Mouse (Mus musculus): ENCODE measurements around the gene Tcp10c.
"Not testable (repeated sequence)": the region's sequence is repeated elsewhere in the genome, so short reads cannot be mapped to it uniquely, and the experiment has no call there.

Tcp10c gene

DNA sequence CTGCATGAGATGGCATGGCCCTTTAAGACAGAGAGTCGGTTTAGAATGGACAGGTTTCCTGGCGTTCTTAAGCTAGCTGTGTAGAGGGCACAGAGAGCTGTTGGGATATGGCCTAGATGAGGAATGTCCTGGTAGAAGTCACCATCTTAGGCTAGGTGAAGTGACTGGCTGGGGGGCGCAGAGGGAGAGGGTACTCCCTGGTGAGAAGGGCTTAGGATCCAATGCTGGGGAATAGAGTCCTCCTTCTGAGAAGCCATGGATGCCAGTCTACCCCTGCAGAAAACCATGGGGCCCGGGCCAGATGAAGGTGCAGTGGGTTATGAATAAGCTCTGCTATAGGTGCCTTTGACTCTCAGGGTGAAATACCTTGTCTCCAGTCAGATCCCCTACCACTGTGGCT is at the start of gene Tcp10c:
TSS of gene Tcp10c (plus strand) at position 52 of the 400 bp plus-strand sequence.
- in situ Hi-C loops (cut with MboI, MseI): not testable (repeated sequence)

DNA sequence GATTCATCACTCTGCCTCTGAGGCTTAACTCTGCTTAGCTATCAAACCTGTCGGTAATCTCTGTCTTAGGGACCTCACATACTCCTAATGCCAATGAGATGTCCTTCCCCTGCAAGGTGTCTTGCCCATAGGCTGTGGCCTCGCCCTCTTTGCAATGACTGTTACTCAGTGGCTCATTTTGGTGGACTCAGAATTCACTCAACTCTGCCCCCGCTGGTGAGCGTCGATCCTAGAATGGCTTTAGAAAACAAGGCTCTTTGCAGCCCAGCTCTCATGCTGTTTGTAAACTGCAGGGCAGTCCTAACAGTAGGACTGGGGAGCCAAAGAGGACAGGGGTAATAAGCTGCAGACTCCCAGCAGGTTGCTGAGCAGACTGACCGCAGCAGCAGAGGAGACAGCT is 46.5 kb upstream of the Tcp10c start:
- in situ Hi-C loops (cut with MboI, MseI): loop anchor here (5.0 kb wide), 1 partner anchor 244 kb away; no protein-coding TSS in a partner anchor

DNA sequence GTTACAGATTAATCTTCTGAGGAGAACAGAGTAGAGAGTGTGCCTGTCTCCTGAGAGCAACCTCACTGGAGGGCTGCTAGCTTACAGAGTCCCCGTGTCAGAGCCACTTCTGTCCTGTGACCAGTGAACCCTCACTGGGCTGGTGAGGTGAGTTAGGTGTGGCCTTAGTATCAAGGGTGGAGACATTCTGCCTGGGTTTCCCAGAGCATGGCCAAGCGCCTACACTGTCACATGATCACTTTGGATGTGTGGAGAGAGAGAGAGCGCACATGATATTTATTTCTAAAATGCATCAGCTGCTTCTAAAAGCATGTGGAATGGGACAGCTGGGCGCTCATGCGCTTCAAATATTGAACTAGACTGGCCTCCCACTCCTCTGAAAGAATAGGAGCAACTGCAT is 46.0 kb upstream of the Tcp10c start:
- in situ Hi-C loops (cut with MboI, MseI): loop anchor here (5.0 kb wide), 1 partner anchor 244 kb away; no protein-coding TSS in a partner anchor

DNA sequence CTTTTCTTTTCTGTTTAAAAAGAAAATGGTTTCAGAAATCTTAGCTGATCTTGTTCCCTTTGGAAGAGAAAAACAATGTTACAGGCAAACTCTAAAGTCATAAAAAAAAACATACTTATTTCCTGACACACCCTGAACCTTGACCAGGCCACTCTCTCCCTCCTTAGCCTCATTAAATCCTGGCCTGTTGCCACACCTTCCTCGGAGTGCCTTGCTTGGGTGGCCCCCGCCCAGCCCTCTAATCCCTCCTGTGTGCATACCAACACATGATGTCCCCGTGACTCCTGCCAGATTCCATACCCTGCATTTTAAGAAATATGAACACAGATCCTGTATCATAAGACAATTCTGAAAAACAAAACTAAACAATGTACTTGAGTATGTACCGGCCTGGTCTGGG is 45.6 kb upstream of the Tcp10c start:
- in situ Hi-C loops (cut with MboI, MseI): loop anchor here (5.0 kb wide), 1 partner anchor 244 kb away; no protein-coding TSS in a partner anchor

DNA sequence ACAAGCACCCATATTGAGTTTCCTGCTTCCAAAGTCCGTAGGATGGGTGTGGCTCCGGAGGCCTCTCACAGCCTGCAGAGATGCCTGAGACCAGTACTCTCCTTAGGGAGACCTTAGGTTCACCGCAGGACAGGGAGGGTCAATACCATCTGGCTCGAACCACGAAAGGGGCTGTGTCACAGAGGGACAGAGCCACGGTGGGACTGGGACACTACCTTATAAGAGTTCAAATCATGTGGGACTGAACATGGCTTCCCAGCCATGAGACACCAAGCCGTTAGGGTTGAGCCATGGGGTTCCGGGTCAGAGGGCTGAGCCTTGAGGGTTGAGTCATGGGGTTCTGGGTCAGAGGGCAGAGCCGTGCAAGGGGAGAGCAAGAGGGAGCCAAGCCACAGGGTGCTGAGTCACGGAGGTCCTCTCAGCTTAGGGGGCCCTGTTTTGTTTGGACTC is 45.2 kb upstream of the Tcp10c start:
- in situ Hi-C loops (cut with MboI, MseI): loop anchor here (5.0 kb wide), 1 partner anchor 243 kb away; no protein-coding TSS in a partner anchor

DNA sequence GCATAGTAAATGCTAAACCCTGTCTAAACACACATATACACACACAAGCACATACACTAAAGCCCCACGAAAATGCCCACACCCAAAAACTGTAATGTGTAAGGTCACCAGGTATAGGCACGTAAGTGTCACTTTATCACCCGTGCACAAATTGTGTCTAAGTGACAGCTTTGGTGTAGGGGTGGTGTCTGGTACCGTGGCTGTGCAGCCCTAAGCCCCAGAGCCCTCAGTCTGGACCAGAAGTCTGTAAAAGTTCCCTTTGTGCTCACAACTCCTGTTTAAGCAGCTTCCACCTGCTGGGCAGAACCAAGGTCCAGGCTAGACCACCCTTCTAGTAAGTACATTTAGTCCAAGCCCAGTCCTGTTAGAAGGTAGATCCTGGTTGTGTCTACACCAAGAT is 24.4 kb upstream of the Tcp10c start:
- in situ Hi-C loops (cut with MboI, MseI): loop anchor here (5.0 to 10.0 kb wide), 6 partner anchors 57 to 293 kb away; no protein-coding TSS in a partner anchor

DNA sequence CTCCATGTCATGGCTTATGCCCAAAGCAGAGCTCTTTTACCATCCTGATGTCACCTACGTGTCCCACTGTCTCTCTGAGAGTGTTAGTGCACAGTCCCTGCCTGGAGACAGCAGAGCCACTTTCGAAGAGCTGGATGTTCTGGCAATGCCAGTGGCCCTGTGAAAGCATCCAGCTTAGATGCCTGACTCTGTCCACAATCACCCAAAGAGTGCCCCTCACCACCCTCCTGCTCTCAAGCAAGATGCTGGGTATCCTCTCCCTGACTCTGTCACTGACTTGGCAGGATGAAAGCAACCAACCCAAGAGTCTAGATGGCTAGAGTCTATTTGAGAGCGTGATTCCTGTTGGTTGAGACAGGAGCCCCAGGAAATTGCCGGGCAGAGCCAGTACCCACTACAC is 23.2 kb upstream of the Tcp10c start:
- in situ Hi-C loops (cut with MboI, MseI): loop anchor here (5.0 kb wide), 1 partner anchor 294 kb away; no protein-coding TSS in a partner anchor

DNA sequence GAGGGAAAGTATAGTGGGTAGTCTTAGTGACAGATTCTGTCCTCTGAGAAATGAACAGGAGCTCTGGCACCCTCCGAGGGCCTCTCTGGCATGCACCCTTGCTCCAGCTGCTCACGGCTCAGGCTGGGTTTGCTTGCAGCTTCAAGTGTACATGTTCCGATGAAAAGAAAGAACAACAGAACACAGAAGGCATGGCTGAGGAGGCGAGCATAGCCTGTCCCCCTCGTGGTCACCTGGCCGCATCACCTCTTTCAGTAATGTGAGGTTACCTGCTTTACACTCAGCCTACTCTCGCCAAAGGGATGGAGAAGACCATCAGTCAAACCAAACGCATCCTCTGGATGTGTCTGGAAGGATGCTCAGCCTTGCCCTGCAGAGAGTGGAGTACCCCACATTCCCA is 21.9 kb upstream of the Tcp10c start:
- in situ Hi-C loops (cut with MboI, MseI): loop anchor here (5.0 kb wide), 1 partner anchor 295 kb away; no protein-coding TSS in a partner anchor

DNA sequence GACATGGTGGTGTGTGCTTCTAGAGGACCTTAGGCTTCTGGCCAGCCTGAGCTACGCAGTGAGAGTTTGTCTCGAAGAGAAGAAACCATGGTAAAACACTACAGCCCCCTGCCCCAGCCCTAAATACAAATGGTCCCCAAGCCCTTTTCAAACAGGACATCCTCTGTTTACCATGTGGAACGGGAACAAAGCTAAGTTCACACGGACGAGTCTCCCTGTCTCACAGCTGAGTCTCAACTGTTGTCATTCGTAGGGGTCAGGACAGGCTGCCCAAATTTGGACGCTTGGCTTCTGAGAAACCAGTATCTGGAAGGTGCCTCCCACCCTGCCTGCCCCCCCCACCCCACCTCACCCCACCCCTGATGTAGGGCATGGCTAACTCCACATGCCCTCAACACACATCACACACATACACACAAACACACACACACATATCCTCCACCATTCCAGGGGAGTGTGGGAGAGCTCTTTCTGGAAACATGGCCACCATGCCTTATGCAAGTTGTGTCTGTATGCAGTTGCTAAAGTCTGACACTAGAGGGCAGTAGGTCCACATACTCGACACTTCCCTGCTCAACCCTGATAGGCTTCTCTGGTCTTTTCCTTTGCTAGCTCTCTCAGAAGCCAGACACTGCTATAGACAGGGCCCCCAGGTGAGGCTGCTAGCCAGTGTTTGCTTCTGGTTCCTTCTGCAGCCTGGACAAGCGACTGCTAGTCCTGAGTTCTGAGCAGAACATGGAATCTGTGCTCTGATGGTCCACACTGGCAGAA is 17.2 kb upstream of the Tcp10c start:
- in situ Hi-C loops (cut with MboI, MseI): not testable (repeated sequence)

DNA sequence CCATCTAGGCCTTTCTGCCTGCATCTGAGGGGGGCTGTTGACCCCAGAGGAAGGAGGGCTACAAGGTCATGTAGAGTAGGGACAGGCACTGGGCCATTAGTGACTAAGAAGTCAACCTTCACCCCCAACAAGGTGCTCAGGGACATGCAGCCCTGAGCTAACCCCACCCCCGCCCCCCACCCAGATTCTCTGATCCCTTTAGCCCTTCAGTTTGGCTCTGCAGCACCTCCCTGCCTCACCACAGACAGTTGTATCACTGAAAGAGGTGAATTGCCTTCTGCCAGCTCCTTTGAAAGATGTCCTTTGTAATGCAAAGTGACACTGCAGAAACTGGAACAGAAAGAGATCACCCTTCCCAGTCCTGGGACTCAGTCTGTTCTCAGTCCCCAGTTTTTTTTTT is 16.4 kb upstream of the Tcp10c start:
- in situ Hi-C loops (cut with MboI, MseI): not testable (repeated sequence)

DNA sequence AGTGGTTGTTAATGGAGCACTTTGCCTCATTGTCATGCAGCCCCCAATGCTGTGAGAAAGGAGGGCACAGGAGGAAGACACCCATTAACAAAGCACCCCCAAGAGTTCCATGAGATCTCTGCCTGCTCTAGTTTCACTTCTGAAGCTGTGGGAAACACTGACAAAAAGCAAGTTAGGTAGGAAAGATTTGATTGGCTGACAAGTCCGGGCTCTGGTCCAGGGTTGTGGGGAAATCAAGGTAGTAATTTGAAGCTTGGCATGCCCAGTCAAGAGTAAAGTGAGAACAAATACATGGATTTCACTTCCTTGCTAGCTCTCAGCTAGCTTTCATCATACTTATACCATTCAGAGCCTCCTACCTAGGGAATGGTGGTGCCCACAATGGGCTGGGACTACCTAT is 14.3 kb upstream of the Tcp10c start:
- in situ Hi-C loops (cut with MboI, MseI): not testable (repeated sequence)

DNA sequence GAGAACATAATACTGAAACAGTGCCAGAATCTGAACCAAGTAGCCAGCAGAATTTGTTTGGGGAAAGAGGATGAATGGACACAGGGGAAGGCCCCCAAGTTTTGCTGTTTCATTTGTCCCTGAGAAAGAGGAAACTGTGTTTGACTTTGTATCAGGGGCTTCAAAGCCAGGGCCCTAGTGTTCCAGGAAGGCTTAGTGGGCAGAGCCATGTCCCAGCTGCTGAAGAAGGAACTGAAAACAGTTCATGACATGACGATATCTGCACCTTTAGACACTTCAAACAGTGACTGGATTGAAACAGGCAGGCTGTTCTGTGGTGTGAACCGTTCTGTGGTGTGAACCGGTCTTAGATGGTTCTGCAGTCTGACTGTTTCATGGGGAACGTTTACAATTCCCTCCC is 8.4 kb upstream of the Tcp10c start:
- in situ Hi-C loops (cut with MboI, MseI): not testable (repeated sequence)

DNA sequence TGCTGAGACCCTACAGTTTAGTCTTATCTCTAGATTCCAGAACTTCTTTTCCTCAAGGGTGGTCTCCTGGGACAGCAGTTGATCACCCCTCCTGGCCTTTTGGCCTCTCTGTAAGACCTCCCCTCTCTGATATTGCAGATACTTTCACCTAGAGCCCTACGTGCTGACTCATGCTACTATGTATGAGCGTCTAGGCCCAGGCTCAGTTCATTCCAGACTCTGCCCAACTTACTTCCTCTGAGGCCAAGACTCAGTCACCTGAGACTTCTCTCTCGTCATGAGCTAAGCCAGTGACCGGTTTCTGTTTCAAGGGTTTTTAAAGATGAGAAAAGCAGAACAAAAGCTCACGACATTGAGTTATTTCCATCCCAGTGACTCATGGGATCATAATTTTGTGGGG is 4.8 kb upstream of the Tcp10c start:
- in situ Hi-C loops (cut with MboI, MseI): not testable (repeated sequence)

DNA sequence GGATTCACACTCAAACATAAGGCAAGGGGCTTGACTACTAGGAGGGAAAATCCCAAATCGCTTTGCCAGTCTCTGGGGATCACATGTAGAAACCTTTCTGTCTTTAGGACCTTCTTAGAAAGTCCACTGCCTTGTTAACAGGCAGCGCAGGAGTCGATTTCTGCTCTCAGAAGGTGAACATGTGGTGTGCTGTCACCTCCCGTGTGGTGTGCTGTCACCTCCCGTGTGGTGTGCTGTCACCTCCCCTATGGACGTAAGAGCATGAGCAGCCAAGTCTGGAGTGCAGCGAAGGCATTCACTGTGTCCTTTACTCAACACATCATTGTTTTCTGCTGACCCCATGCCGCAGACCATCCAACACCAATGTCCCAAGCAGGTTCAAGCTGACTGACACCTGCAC is 1.1 kb upstream of the Tcp10c start:
- in situ Hi-C loops (cut with MboI, MseI): not testable (repeated sequence)

DNA sequence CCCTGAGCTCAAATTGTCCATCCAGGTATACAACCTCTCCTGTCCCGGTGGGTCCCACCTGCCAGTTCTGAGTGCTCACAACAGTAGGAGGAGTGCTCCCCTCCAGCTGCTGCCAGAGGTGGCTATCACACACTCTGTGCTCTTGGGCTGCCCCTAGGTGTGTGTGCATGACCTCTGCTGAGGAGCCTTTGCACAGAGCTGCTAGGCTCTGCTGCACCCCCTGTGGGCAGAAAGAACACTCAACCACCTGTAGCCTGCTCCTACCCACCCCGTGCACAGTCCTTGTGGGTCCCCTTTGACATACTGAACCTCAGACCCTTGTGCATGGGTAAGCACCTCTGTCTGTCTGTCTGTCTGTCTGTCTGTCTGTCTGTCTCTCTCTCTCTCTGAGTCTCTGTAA is 8.1 kb downstream of the Tcp10c start:
- in situ Hi-C loops (cut with MboI, MseI): not testable (repeated sequence)

DNA sequence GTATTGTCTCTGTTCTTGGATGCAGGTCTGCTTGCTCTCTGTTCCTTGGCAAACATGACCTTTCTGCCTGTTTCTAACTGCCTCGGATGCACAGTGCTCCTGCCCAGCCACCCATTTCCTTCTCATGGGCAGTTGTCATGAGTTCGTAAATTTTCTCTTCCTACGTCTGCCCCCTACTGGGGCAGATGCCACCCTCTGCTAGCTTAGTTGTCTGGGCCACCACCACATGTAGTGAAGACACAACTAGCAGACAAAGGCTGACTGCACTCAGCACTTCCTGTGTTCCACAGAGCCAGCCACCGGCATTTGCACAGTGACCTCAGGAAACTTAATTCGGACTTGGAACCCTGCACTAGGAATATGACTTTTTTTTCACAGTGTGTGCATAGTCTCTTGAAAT is 9.4 kb downstream of the Tcp10c start:
- in situ Hi-C loops (cut with MboI, MseI): not testable (repeated sequence)

DNA sequence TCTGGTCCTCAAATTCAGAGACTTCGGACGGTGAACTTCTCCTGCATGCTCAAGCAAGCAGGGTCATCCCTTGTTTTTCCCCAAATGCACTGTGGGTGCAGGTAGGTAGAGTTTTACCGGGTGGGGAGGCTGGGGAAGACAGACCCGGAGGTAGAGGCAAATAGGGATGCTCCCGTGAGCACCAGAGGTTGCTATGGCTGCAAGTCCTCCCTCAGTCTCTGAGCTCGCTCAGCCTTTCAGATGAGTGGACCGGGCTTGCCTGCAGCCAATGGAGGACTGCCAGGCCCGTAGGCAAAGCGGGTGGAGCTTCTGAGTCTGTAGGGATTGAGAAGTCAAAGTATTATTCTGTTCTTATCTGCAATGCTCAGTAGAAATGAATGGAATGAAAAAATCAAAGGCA is 9.8 kb downstream of the Tcp10c start:
- in situ Hi-C loops (cut with MboI, MseI): not testable (repeated sequence)

DNA sequence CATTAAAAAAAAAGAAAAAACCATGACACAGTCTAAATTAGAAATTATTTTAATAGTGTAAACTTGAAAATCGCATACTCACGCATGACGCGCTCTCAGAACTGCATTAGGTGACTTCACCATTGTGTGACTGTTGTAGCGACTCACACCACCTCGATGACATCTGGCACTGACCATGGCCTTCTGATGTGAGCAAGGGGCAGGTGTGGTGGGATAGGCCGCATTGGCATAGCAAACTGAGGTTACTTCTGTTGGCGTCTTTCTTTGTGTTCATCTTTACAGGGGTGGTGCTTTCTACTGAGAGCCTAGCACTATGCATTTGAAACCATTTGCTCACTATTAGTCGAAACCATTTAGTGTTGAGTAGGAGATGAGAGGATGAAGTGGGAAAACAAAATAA is 12.8 kb downstream of the Tcp10c start:
- in situ Hi-C loops (cut with MboI, MseI): not testable (repeated sequence)

DNA sequence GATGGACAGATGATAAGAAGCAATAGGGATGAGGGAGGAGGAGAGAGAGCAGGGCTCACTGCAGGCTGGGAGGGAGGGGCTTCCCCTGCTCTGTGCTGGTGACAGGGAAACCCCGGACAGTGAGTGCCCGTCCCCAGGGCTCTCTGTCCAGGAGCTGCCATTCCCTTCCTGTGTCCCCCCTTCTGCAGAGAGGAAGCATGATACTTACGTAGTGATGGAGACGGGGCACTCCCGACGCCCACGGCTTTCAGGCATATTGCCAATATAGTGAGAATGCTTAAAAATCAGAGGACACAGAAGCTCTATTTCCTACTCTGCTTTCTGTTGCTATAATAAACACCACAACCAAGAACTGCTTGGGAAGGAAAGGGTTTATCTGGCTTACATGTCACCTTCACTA is 14.3 kb downstream of the Tcp10c start:
- in situ Hi-C loops (cut with MboI, MseI): not testable (repeated sequence)

DNA sequence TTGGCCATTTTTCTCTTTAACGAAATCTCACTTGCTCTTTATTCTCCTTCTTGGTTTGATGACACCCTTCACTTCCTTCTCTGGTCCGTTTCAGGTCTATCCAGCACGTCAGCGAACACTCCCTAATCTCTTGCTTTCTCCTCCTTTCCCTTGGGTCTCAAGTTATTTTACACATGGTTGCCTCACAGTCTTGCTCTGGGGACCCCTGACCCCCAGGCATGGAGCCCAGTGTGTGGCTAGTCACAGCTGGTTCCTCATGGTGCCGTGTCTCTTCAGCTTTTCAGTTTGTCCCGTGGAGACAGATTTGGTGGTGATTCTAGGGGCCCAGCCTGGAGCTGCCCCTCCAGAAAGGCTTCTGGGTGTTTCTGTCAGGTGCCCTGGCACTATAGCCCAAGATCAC is 16.4 kb downstream of the Tcp10c start:
- in situ Hi-C loops (cut with MboI, MseI): loop anchor here (5.0 kb wide), 1 partner anchor 293 kb away; no protein-coding TSS in a partner anchor

DNA sequence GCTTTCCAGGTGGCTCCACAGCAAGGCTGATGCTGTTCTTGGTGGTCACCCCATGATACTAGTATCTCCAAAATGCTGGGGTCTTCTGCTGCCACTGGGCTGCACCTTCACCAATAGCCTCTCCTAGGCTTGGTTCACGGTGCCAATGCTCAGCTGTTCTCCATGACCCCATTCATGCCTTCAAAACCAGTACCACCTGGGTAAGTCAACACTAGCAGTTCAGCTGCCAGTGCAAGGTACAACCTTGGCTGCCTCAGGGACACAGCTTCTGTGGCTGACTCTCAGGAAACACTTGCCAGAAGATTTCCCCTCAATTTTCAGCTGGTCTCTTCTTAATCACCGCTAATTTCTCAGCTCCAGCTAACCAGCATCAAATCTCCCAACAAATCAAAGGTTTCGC is 24.0 kb downstream of the Tcp10c start:
- in situ Hi-C loops (cut with MboI, MseI): not testable (repeated sequence)

DNA sequence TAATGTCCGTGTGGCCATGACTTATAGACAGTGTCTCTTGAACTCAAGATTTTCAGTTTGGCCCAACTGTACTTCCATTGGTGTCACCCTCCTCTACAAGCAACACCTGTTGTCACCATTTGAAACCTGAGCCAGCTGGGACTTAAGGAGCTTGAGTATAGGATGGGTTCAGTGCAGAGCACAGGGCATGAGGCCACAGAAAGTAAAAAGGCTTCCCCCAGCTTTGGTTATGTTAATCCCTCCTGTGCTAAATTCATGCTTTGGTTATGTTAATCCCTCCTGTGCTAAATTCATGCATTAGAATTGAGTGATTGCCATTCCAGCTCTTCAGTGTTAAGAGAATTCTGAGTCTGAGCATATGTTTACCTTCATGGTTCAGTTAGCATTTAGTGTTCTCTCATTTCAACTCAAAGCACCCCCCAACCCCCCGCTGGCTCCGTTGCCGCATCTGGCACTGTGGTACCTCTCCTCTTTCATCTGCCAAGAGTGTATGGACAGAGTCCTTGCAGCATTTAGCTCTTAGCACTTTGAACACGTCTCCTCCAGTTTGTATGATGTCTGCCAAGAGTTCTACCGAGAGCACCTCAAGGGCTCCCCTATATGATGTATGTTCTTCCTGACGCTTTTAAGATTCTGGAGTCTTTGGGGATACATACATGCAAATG is 25.7 kb downstream of the Tcp10c start:
- in situ Hi-C loops (cut with MboI, MseI): loop anchor here (10.0 kb wide), 1 partner anchor 165 kb away; no protein-coding TSS in a partner anchor

Measured in T-helper 1 cell (primary cell).